Mouse (Mus musculus): ENCODE measurements around the gene Zfp683. TPM values are rescaled to one million over a fixed set of nuclear protein-coding genes. Genes with fewer than 3 reads are reported as not detected.

Zfp683 gene
- polyA plus RNA-seq, 1 experiment = not detected

DNA sequence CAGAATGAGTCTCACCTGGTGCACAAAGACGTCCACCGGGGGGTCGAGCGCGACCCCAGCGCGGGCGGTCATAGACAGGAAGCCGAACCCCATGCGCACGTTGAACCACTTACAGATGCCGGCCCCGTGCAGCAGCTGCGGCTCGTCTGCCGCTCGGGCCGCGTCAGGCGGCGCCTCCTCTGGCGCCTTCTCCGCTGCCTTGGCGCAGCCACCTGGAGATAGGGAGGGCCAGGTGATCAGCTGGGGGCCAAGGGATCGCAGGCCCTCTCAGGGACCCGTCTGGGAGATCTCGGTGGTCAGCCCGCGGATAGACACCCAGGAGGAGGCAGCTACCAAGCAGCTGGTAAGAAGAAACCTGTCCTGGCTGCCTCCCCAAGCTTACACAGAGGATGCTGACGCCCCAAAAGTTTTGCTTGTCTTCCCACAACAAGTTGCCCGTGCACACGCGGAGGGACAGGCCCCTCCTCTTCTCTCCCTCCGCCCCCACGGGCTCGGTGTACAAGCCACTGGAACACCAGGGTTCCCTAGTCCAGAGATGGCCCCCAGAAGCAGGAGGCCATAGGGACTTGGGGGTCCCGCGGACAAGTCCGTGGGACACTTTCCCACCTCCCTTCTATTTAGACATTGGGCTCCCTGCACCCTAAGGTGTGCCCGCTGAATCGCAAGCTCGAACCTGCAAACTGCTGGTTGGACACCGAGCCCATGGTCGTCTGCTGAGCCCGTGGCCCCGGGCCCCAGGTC lies 35.4 kb upstream of the Zfp683 start:
- H3K4me1 ChIP-seq (ENCODE audit: control insufficient read depth, insufficient read depth, low read length) = no peaks in the 10 kb centered on the region
- no peak overlapping the region for H3K4me3 ChIP-seq (ENCODE audit: insufficient read depth, low read length)
- H3K27ac ChIP-seq (ENCODE audit: insufficient read depth, low read length) = no peak overlapping the region
- no peak for TF ChIP-seq CTCF (IDR thresholded peaks at IDR 0.05; ENCODE audit: extremely low read depth, insufficient read depth, low read length)
- TF ChIP-seq POLR2A (IDR thresholded peaks at IDR 0.05; ENCODE audit: extremely low read depth, insufficient read depth, low read length) = no peak

DNA sequence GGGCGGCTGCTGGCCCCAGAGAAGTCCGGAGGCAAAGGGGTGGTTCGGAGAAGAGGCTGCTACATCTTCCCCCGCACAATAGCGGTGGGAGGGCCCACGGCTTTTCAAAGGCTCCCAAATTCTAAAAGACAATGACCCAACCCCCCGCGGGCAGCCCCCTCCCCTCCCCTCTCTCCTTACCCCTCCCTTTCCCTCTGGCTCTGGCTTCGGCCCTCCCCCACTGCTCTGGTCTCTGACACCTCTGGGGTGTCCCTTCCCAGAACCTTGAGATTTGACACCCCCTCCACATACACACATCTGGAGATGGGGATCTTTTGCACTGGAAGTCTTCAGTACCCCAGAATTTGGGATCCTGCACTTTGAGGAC lies 34.9 kb upstream of the Zfp683 start, which contains the start of gene Lin28a:
Gene Lin28a, minus strand, starts transcription at position 63 of the 367 bp plus-strand sequence.
- Histone ChIP-seq H3K27ac (ENCODE audit: insufficient read depth, low read length) (no peak within 1 kb of the TSS), H3K4me3 (ENCODE audit: insufficient read depth, low read length) (no peak within 1 kb of the TSS), H3K4me1 (ENCODE audit: control insufficient read depth, insufficient read depth, low read length) (no peaks in the 10 kb centered on the region)
- TF ChIP-seq POLR2A (IDR thresholded peaks at IDR 0.05; ENCODE audit: extremely low read depth, insufficient read depth, low read length) (no peak), CTCF (IDR thresholded peaks at IDR 0.05; ENCODE audit: extremely low read depth, insufficient read depth, low read length) (no peak)

DNA sequence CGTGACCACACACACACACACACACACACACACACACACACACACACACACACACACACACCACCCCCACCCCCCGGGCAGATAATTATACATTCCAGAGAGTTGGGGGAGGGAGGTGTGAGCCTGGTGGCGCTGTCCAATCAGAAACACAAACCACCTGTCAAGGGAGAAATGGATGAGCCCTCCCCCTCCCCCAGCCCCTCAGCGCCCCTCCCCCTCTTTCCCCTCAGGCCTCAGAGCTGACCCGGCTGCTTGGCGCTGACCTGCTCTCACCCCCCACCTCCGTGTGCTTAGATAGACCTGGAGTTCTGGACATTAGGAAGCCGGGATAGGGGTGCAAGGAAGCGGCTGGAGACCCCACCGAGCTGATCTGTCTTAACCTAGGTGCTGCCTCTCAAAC lies 34.4 kb upstream of the Zfp683 start:
- TF ChIP-seq POLR2A (IDR thresholded peaks at IDR 0.05; ENCODE audit: extremely low read depth, insufficient read depth, low read length) = no peak
- TF ChIP-seq CTCF (IDR thresholded peaks at IDR 0.05; ENCODE audit: extremely low read depth, insufficient read depth, low read length) = no peak
- Histone ChIP-seq H3K27ac (ENCODE audit: insufficient read depth, low read length) (no peak overlapping the region), H3K4me1 (ENCODE audit: control insufficient read depth, insufficient read depth, low read length) (no peaks in the 10 kb centered on the region), H3K4me3 (ENCODE audit: insufficient read depth, low read length) (no peak overlapping the region)

DNA sequence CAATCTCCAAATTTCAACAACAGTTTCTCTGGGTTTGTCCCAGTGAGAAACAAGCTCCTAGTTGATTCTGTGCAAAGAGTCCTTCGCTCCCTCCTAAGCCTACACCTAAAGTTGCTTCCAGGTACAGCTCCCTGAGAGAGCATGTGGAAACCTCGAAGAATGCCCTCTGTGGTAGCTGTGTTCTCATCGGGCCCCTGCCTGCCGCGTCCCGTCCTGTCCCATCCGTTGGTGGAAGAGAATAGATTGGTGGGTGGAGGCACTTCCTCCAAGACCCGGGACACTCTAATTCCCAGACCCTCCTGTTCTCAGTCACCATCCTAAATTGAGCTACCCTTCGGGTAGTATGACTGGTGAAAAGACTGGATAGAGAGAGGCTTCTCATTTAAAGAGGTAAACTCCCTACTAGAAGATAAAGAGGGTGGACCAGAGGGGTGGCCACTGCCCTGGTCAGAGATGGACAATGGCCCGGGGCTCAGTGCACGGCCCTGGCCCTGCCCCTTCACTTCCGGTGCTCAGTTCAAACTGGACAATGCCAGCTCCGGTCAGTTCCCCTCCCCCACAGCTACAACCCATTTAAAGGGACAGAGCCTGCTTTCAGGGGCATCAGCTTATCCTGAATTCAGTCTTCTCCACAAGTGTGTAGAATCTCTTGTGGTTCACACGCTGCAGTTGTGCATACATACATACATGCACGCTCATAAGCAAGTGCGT lies 33.8 kb upstream of the Zfp683 start:
- Histone ChIP-seq H3K27ac (ENCODE audit: insufficient read depth, low read length) (no peak overlapping the region), H3K4me1 (ENCODE audit: control insufficient read depth, insufficient read depth, low read length) (no peaks in the 10 kb centered on the region), H3K4me3 (ENCODE audit: insufficient read depth, low read length) (no peak overlapping the region)
- TF ChIP-seq POLR2A (IDR thresholded peaks at IDR 0.05; ENCODE audit: extremely low read depth, insufficient read depth, low read length) (no peak), CTCF (IDR thresholded peaks at IDR 0.05; ENCODE audit: extremely low read depth, insufficient read depth, low read length) (no peak)

DNA sequence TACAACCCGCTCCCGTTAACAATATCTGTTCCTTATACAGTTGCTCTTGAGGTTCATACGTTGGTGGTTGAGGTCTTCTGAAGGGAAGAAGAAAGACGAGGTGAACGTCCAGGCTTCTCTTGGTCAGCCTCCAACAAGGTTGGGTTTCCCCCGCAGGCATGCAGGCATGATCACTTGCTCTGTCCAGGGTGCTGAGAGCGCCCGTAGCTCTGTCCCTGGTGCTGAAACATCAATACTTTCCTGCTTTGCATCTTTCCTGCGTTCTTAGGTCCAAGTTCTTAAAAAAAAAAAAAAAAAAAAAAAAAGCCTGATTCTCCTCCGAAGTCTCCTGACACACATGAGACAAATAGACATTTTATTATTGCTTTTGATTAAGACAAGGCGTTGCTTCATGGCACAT lies 33.0 kb upstream of the Zfp683 start:
- no peak for TF ChIP-seq CTCF (IDR thresholded peaks at IDR 0.05; ENCODE audit: extremely low read depth, insufficient read depth, low read length)
- no peak for TF ChIP-seq POLR2A (IDR thresholded peaks at IDR 0.05; ENCODE audit: extremely low read depth, insufficient read depth, low read length)
- no peak overlapping the region for H3K27ac ChIP-seq (ENCODE audit: insufficient read depth, low read length)
- H3K4me1 ChIP-seq (ENCODE audit: control insufficient read depth, insufficient read depth, low read length) = no peaks in the 10 kb centered on the region
- no peak overlapping the region for H3K4me3 ChIP-seq (ENCODE audit: insufficient read depth, low read length)

DNA sequence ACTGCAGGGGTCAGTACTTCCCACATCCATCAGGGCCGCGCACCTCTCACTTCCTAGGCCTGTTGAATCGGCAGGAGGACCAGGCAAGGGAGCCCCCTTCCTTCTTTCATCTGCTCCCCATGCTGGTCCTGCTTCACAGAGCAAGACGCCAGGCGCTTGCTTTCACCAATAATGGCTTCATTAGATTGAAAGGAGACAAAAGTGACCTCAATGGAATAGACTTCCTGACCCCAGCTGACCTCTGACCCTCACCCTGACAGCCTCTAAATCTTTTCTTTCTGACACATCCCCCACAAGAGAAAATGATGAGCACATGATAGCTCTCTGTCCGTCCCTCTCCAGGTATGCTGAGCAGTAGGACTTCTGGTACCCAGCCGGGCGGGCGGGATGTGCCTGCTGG lies 27.8 kb upstream of the Zfp683 start:
- H3K27ac ChIP-seq (ENCODE audit: insufficient read depth, low read length) = no peak overlapping the region
- no peaks in the 10 kb centered on the region for H3K4me1 ChIP-seq (ENCODE audit: control insufficient read depth, insufficient read depth, low read length)
- TF ChIP-seq CTCF (IDR thresholded peaks at IDR 0.05; ENCODE audit: extremely low read depth, insufficient read depth, low read length) (no peak), POLR2A (IDR thresholded peaks at IDR 0.05; ENCODE audit: extremely low read depth, insufficient read depth, low read length) (no peak)
- no peak overlapping the region for H3K4me3 ChIP-seq (ENCODE audit: insufficient read depth, low read length)

DNA sequence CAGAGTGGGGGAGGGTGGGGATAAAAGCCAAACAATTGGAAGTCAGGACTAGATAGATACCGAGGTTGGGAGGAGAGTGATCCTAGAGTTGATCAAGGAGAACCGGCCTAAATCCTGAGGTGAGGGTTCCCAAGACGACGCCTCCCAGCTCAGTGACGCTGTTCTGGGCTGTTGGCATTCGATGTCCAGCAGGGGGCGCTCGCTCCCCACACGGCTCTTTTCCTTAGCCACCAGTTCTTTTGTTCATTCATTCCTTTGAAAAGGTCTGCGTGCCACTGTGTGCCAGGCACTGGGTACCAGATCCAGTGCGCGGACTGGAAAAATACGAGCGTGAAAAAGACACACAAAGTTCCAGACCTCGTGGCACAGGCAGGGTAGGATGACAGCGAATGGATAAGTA lies 17.7 kb upstream of the Zfp683 start:
- TF ChIP-seq CTCF (IDR thresholded peaks at IDR 0.05; ENCODE audit: extremely low read depth, insufficient read depth, low read length) = peak; percentile 86
- no peak for TF ChIP-seq POLR2A (IDR thresholded peaks at IDR 0.05; ENCODE audit: extremely low read depth, insufficient read depth, low read length)
- no peak overlapping the region for H3K4me3 ChIP-seq (ENCODE audit: insufficient read depth, low read length)
- no peak overlapping the region for H3K27ac ChIP-seq (ENCODE audit: insufficient read depth, low read length)
- H3K4me1 ChIP-seq (ENCODE audit: control insufficient read depth, insufficient read depth, low read length) = no peaks in the 10 kb centered on the region

DNA sequence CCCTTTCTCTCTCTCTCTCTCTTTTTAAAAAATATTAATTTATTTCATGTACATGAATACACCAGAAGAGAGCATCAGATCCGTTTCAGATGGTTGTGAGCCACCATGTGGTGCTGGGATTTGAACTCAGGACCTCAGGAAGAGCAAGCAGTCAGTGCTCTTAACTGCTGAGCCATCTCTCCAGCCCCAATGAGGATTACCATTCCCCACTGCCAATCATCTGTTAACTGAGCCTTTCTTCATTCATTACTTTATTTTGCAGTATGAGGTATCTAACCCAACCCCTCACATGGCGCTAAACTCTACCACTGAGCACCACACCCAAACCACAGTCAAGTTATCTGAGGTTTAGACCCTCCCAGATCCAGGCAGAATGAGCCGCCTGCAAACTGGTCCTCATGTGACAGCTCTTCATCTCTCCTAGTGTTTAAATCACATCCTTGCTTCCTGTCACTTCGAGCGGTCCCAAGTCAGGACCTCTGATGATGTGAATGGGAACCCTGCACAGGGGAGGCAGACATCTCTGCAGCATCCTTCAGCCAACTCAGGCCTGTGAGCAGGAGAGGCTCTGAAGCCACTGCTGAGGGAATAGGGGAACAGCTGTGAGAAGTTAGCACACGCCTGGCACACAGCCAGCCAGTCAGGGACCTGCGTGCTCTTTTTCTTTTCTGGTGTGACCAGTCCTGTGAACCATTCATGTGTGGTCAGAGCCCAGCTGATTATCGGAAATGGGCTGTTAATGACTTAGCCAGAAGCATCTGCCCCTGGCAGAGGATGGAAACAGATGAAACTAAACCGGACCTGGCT lies 12.1 kb upstream of the Zfp683 start:
- H3K4me1 ChIP-seq (ENCODE audit: control insufficient read depth, insufficient read depth, low read length) = no peaks in the 10 kb centered on the region
- H3K4me3 ChIP-seq (ENCODE audit: insufficient read depth, low read length) = no peak overlapping the region
- TF ChIP-seq POLR2A (IDR thresholded peaks at IDR 0.05; ENCODE audit: extremely low read depth, insufficient read depth, low read length) (no peak), CTCF (IDR thresholded peaks at IDR 0.05; ENCODE audit: extremely low read depth, insufficient read depth, low read length) (no peak)
- H3K27ac ChIP-seq (ENCODE audit: insufficient read depth, low read length) = no peak overlapping the region

DNA sequence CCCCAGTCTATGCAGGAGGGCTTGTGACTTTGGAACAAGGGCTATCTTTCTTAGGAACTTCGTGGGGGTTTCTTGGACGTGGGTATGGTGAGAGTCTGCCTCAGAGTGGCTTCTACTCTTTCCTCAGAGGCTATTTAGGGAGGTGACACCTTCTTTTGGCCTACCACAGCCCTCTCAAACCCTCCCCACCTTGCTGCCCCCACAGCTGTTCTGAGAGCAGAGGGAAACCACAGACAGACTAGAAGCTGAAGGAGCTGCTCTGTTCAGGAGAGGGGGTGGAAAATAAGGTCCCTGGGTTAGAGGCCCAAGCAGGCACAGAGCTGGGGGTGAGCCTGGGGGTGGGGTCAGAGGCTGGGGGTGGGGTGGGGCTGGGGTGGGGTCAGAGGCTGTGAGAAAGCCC lies 10.6 kb upstream of the Zfp683 start:
- H3K4me1 ChIP-seq (ENCODE audit: control insufficient read depth, insufficient read depth, low read length) = no peaks in the 10 kb centered on the region
- TF ChIP-seq CTCF (IDR thresholded peaks at IDR 0.05; ENCODE audit: extremely low read depth, insufficient read depth, low read length) (no peak), POLR2A (IDR thresholded peaks at IDR 0.05; ENCODE audit: extremely low read depth, insufficient read depth, low read length) (no peak)
- H3K4me3 ChIP-seq (ENCODE audit: insufficient read depth, low read length) = no peak overlapping the region
- no peak overlapping the region for H3K27ac ChIP-seq (ENCODE audit: insufficient read depth, low read length)
